Mouse (Mus musculus): ENCODE results near the gene Rpl7l1.

DNA sequence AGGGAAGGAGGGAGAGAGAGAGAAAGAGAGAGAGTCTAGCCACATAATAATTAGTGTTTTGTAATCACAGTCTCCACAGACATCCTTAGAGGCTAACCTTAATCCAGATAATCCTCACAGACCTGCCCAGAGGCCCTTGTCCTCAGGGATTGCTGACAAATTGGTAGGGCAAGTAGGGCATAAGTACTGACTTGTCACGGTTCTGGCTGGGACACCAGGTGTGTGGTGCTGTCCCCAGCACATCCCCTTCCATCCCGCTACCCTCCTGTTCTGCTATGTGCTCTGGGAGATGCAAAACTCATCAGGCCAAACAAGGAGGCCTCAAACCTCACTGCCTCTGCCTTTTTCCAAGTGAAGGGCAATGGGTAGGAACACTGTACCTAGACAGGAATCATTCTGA lies 37.0 kb downstream of the Rpl7l1 start:
- no peak for TF ChIP-seq POLR2A (IDR thresholded peaks at IDR 0.05; ENCODE audit: low read depth, low read length)
- no peak for TF ChIP-seq CTCF (IDR thresholded peaks at IDR 0.05; ENCODE audit: borderline replicate concordance, insufficient read depth, low read length)
